In genomic region chr9:18779476-18779875, GRCm38 (mm10) we compare ENCODE assay signal across 9 mouse cellular contexts. TPM values are rescaled to one million over a fixed set of nuclear protein-coding genes. Genes with fewer than 3 reads are reported as not detected.
DNase-seq lines count a peak whose midpoint lies in the region; ATAC-seq lines count a peak whose summit lies in the region.
"Had no signal": no experiment of that assay in that cellular context is flagged by ENCODE, and none has a peak within 500 bp of the region (broad histone marks: within the 10 kb centered on the region; RNA-seq: fewer than 3 reads in every experiment).

No protein-coding gene starts in this region.

- H3K9ac ChIP-seq in heart, embryonic 15.5 days, result no peak overlapping the region
- no peak overlapping the region for H3K9ac ChIP-seq in heart, embryonic 11.5 days (ENCODE audit: low read depth, low read length)
- H3K9ac ChIP-seq in neural tube, embryonic 15.5 days (replicated peaks), result no peak overlapping the region

- no peaks in the 10 kb centered on the region for H3K9me3 ChIP-seq in heart, embryonic 15.5 days (replicated peaks)
- H3K9me3 ChIP-seq in heart, embryonic 11.5 days (replicated peaks; ENCODE audit: control insufficient read depth, low read length), result no peaks in the 10 kb centered on the region
- no peaks in the 10 kb centered on the region for H3K9me3 ChIP-seq in neural tube, embryonic 15.5 days (replicated peaks)

- H3K27me3 ChIP-seq in heart, embryonic 15.5 days, result no peaks in the 10 kb centered on the region
- no peaks in the 10 kb centered on the region for H3K27me3 ChIP-seq in heart, embryonic 11.5 days (ENCODE audit: control insufficient read depth, insufficient read depth, low read length)
- H3K27me3 ChIP-seq in neural tube, embryonic 15.5 days (replicated peaks), result no peaks in the 10 kb centered on the region

- H3K36me3 ChIP-seq in heart, embryonic 15.5 days, result no peaks in the 10 kb centered on the region
- H3K36me3 ChIP-seq in heart, embryonic 11.5 days (ENCODE audit: control insufficient read depth, insufficient read depth, low read length), result no peaks in the 10 kb centered on the region
- H3K36me3 ChIP-seq in neural tube, embryonic 15.5 days, result no peaks in the 10 kb centered on the region

- H3K4me3 ChIP-seq in heart, embryonic 15.5 days, result no peak overlapping the region
- no peak overlapping the region for H3K4me3 ChIP-seq in heart, embryonic 11.5 days (ENCODE audit: low read depth, low read length)
- no peak overlapping the region for H3K4me3 ChIP-seq in neural tube, embryonic 15.5 days (replicated peaks)

- H3K4me1 ChIP-seq in heart, embryonic 15.5 days (replicated peaks), result no peaks in the 10 kb centered on the region
- no peaks in the 10 kb centered on the region for H3K4me1 ChIP-seq in heart, embryonic 11.5 days (ENCODE audit: control insufficient read depth, insufficient read depth, low read length)
- H3K4me1 ChIP-seq in neural tube, embryonic 15.5 days, result no peaks in the 10 kb centered on the region

- WGBS in heart, embryonic 15.5 days, result 61% methylated on average over 24 of the region's 24 CpGs
- 61% methylated on average over 24 of the region's 24 CpGs for WGBS in heart, embryonic 11.5 days (ENCODE audit: insufficient replicate concordance)
- 68% methylated on average over 24 of the region's 24 CpGs for WGBS in neural tube, embryonic 15.5 days

- ATAC-seq in heart, embryonic 15.5 days (replicated peaks; ENCODE audit: insufficient number of reproducible peaks, insufficient read depth, low FRiP score, low read depth), result no peak
- ATAC-seq in heart, embryonic 11.5 days (replicated peaks; ENCODE audit: insufficient number of reproducible peaks, low FRiP score, low TSS enrichment), result no peak; the same call in 1 of the 2 replicates
- peak; percentile 59; the same call in 1 of the 2 replicates for ATAC-seq in neural tube, embryonic 15.5 days (ENCODE audit: low FRiP score)

- no peak overlapping the region for H3K27ac ChIP-seq in heart, embryonic 15.5 days
- H3K27ac ChIP-seq in heart, embryonic 11.5 days (ENCODE audit: low read depth, low read length), result no peak overlapping the region
- no peak overlapping the region for H3K27ac ChIP-seq in neural tube, embryonic 15.5 days (replicated peaks)

- DNase-seq in cerebellum, adult 9-10 months, result peak; percentile 7
- DNase-seq in layer of hippocampus, adult 18-20 months (ENCODE audit: low spot score in 2 of 2), result peak; percentile 35 to 52
- DNase-seq in ovary, postnatal 36 days (ENCODE audit: low spot score), result no peak
- no peak for DNase-seq in urinary bladder, postnatal 14 days (ENCODE audit: low spot score)
- no peak for DNase-seq in urinary bladder, postnatal 25 days (ENCODE audit: low spot score)

- 0 out of 2 replicates have a peak overlapping the region, but pooled peaks have one; percentile 23 for H3K4me2 ChIP-seq in heart, embryonic 15.5 days
- no peak overlapping the region for H3K4me2 ChIP-seq in heart, embryonic 11.5 days
- peak overlapping the region; percentile 21; the same call in 1 of the 2 replicates for H3K4me2 ChIP-seq in neural tube, embryonic 15.5 days

RNA-seq across cellular contexts. Expression of gene Olfr24, which starts 15.7 kb away (rescaled TPM):
- polyA plus RNA-seq in heart, embryonic 15.5 days (2015; fragmentation: Nextera tagmentation; extraction: Ambion mirVana), result not detected in 2 replicates
- polyA plus RNA-seq in heart, embryonic 11.5 days (2014; fragmentation: Nextera tagmentation; extraction: Ambion mirVana), result not detected in 2 replicates
- total RNA-seq in layer of hippocampus, adult 18-20 months (2021), result not detected
- not detected in 2 replicates for polyA plus RNA-seq in neural tube, embryonic 15.5 days (2015; fragmentation: Nextera tagmentation; extraction: Ambion mirVana)
- polyA plus RNA-seq: heart, postnatal 0 days had no signal

RNA-seq across cellular contexts. Expression of gene Olfr828, which starts 39.9 kb away (rescaled TPM):
- not detected in 2 replicates for polyA plus RNA-seq in heart, embryonic 15.5 days (2015; fragmentation: Nextera tagmentation; extraction: Ambion mirVana)
- not detected in 2 replicates for polyA plus RNA-seq in heart, embryonic 11.5 days (2014; fragmentation: Nextera tagmentation; extraction: Ambion mirVana)
- total RNA-seq in layer of hippocampus, adult 18-20 months (2021), result not detected
- not detected in 2 replicates for polyA plus RNA-seq in neural tube, embryonic 15.5 days (2015; fragmentation: Nextera tagmentation; extraction: Ambion mirVana)
- polyA plus RNA-seq: heart, postnatal 0 days had no signal

Comparison
In these comparisons a context has a peak if more than half of its experiments do, and no peak if none do; other contexts are left out.
1. DNase-seq: peak in cerebellum, adult 9-10 months (single experiment) and layer of hippocampus, adult 18-20 months (2 of 2); none in ovary, postnatal 36 days (single experiment), urinary bladder, postnatal 14 days (single experiment) and urinary bladder, postnatal 25 days (single experiment).